17 mouse cellular contexts compared by ENCODE assay signal in genomic region chr6:17949103-17949502, GRCm38 (mm10).
"Had no signal": no experiment of that assay in that cellular context is flagged by ENCODE, and none has a peak within 500 bp of the region (broad histone marks: within the 10 kb centered on the region; RNA-seq: fewer than 3 reads in every experiment).

No protein-coding gene starts in this region.

- H3K9me3 ChIP-seq: neural tube, embryonic 12.5 days; neural tube, embryonic 13.5 days; neural tube, embryonic 15.5 days; stomach, embryonic 15.5 days had no signal

- H3K4me2 ChIP-seq: neural tube, embryonic 12.5 days; neural tube, embryonic 13.5 days; neural tube, embryonic 15.5 days; stomach, embryonic 15.5 days had no signal

- H3K27me3 ChIP-seq: neural tube, embryonic 12.5 days; neural tube, embryonic 13.5 days; neural tube, embryonic 15.5 days; stomach, embryonic 15.5 days had no signal

- DNase-seq: retina, postnatal 1 day; right cerebral cortex, adult 18-20 months; right cerebral cortex, postnatal 14 days; right cerebral cortex, postnatal 25 days; right cerebral cortex, postnatal 4 days; spleen, adult 18-20 months; thymus, adult 18-20 months; thymus, adult 2 months; thymus, postnatal 14 days; thymus, postnatal 25 days; thymus, postnatal 36 days; thymus, postnatal 4 days had no signal

- H3K9ac ChIP-seq: neural tube, embryonic 12.5 days; neural tube, embryonic 13.5 days; neural tube, embryonic 15.5 days; stomach, embryonic 15.5 days had no signal

- H3K4me1 ChIP-seq: neural tube, embryonic 12.5 days; stomach, embryonic 15.5 days had no signal

- H3K27ac ChIP-seq: neural tube, embryonic 12.5 days; neural tube, embryonic 13.5 days; neural tube, embryonic 15.5 days; stomach, embryonic 15.5 days; stomach, postnatal 0 days had no signal

- H3K4me3 ChIP-seq: neural tube, embryonic 12.5 days; neural tube, embryonic 13.5 days; neural tube, embryonic 15.5 days; stomach, embryonic 15.5 days had no signal

- H3K36me3 ChIP-seq: neural tube, embryonic 12.5 days; neural tube, embryonic 13.5 days; neural tube, embryonic 15.5 days; stomach, embryonic 15.5 days had no signal
